Mouse (Mus musculus) WW6 (cell line): ENCODE measurements around the gene Wdr82.

Source experiments
- DNase-seq: peaks from one replicate; pipeline ENCODE4 v3.0.0-alpha.2; 2013; ENCODE audit warnings: low read depth, low spot score

Gene Wdr82

DNA sequence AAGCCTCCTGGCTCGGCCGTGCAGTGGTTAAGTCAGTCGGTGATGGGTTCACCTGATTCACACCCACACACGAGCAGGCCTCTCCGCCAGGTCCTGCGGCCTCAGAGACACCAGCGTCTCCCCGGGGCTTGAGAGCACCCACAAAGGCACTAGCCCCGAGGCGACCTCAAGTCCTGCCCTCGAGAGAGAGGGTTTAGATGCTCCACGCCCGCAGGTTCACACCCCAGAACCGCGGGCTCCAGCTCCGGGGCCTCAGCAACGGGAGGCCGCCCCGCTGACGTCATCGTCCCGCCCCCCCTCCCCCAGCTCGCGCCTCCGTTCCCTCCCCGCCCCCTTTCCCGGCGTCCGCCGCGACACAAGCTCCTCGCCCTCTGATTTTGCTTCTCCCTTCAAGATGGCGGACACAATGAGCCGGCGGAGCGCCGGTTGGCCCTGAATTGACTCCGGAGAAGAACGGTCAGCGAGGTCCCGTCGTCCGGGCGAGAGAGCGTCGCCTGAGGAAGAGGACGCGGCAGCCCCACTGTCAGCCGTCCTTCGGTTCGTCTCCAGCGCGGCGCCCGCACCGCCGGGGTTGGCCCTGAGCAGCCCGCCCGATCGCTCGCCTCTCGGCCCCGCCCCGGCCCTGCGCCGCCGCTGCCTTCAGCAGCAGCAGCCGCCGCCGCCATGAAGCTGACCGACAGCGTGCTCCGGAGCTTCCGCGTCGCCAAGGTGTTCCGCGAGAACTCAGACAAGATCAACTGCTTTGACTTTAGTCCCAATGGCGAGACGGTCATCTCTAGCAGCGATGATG is at the start of gene Wdr82:
Wdr82 (plus strand) TSS at position 373 of the 790 bp plus-strand sequence.
- DNase-seq: peak; percentile 69

- no peak for DNase-seq
Measured at GRCm38 (mm10) chr9:106123599-106123998, 47.1 kb upstream of the Wdr82 start.

DNA sequence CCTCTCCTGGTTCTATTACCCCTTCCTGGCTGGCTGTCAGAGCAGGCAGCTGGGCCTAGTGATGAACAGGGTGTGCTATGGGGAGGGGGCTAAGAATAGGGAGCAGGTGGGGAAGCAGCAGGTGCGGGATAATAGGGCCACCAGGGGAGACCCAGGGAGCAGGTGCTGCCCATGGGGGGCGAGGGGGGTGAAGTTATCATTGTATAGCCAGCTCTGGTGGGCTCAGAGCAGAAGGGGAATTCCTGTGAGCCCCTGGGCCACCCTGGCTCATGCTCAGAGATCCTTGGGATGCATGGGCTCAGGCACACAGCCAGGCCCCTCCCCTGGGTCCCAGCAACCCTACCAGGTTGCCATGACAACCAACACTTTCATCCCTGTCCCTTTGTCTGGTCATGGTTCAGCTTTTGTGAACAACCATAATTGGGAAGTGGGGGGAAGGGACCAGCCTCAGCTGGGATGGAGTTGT is 43.9 kb upstream of the Wdr82 start:
- no peak for DNase-seq

- DNase-seq: no peak
Measured at GRCm38 (mm10) chr9:106129072-106129471, 41.7 kb upstream of the Wdr82 start.

DNA sequence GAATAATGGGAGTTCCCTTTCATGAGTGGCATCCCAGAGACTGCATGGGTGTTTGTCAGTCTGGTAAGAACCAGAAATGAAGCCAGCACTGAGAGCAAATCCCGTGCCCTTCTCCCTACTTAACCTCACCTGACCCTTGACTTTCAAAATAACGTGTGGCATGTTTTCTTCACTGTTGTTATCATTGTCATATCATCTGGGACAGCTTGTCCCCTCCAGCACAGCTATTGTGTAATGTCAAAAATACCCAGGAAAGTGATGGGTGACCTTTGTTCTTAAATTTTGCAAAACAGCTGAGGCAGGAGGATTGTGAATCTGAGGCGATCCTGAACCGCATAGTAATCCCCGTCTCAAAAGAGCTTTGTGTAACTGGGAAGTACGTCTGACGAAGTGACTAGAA is 40.5 kb upstream of the Wdr82 start:
- no peak for DNase-seq

GRCm38 (mm10) chr9:106137671-106138216 is 33.0 kb upstream of the Wdr82 start:
- no peak for DNase-seq

- no peak for DNase-seq
Measured at GRCm38 (mm10) chr9:106139763-106140162, 31.0 kb upstream of the Wdr82 start.

DNA sequence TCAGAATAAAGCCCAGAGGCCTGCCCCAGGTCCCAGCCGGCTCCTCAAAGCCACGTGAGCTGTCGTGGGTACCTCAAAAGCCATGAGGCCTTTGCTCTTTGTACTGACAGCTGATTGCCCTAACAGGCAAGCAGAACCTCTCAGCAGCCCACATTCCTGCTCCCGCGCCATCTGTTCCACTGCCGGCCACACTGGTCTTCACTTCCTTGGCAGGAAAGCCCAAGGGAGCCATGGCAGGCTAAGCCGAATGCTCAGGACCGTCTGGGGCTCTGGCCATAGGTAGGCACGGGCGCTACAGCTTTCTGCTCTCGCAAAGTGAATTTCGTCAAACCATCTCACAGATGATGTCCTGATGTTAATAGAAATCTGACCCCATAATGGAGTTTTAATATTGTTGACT is 28.8 kb upstream of the Wdr82 start:
- DNase-seq: no peak

GRCm38 (mm10) chr9:106144176-106144575 is 26.6 kb upstream of the Wdr82 start:
- DNase-seq: no peak

DNA sequence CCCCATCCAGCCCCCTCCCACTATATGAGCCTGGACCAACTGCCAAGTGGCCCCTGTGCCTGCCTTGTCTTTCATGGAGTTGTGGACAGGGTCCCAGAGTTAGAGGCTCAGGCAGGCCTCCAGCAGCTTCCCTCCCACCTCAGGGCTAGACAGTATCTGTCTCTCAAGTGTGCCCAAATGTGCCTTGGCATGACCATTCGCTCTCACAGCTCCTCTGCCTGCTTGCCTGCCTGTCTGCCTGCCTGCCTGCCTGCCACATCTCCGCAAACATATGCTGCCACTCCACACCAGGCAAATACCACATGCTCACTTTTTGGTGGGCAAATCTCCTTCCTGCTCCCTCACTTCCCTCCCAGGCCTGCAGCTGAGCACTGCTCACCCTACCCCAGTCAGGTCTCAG is 25.1 kb upstream of the Wdr82 start:
- DNase-seq: no peak

DNA sequence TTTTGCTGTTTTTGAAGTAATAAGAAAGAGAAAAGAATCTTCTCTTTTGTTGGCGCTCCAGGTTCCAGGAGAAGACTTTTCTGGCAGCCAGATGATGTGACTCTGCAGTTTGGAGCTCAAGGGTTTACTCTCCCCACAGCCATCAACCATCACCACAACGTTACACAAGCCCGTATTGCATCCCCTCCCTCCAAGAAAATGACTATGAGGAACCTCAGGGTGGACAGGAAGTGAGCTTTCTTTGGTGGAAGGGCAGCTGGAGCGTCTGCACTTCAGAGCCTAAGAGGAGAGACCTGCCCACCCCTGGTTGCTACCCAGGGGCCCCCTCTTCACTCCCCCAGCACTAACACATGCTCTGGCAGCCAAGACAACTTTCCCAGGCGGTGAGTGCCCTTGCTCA is 23.4 kb upstream of the Wdr82 start:
- DNase-seq: no peak

GRCm38 (mm10) chr9:106147851-106148431 is 22.8 kb upstream of the Wdr82 start:
- no peak for DNase-seq

DNA sequence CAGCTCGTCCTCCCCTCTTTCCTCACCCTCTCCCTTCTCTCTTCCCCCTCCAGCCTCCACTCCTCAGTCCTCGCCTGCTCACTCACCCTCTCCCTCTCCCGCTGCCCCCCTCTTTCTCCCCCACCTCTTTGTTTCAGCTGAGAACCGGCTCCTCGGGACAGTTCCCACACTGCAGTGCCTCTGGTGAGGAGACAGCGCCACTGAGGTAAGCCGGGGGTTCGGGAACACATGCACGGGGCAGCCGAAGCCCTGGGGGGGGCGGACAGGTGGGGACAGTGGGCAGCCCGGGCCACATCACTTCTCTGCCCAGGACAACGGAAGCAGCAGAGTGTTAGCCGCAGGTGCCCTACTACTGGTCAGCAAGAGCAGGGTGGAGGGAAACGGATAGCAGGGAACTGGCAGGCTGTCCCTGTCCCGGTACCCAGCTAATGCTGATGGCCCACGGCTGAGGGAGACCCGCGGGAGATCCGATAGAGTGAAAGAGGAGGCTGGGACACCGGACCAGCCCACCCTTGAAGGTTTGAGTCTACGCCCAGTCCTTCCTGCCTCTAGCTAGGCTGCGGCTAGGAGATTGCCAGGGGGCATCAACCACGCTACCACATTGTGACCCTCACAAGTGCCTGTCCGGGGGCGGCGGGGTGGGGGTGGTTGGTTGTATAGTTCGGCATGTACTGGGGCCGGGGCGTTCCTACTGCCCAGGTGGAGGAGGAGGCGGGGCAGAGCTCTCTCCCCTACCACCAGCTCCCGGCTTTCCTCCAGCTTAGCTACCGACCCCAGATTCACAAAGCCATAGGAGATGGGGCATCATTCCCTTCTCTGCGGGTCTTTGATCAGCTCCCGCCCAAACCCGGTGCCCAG is 22.0 kb upstream of the Wdr82 start:
- DNase-seq: no peak

GRCm38 (mm10) chr9:106149399-106149754 is 21.4 kb upstream of the Wdr82 start:
- DNase-seq: no peak

DNA sequence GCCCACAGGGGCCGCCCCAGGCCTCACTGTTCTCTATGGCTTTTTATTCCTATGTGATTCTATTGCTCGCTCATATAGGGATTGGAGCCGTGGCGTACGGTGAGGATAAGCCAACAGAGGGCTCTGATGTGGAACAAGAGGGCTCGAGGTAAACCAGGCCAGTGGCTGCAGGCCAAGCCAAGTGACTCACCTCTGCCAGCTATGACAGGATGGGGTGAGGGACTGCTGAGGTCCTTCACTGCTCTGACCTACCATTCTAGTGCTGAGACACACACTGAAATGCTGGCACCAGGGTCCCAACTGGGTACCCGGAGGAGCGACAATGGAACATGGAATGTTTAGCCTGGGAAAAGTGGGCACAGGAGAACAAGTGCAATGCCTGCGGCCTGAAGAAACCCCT is 16.6 kb upstream of the Wdr82 start:
- DNase-seq: no peak

DNA sequence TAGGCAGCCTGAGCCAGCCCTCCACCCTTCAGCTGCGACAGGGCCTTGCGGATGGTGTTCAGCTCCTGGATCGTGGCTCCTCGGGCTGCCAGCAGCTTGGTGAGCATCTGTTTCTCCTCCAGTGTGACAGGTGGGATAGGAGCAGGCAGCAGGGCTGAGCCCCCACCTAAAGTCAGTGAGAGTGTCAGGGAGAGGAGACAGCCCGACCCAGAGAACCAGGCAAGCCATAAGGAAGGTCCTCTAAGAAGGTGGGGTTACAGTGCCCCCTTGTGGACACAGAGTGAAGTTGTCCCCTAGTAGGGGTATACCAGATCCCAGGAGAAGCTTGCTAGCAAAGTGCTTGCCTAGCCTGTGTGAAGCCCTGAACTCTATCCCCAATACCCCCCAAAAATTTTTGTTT is 14.3 kb upstream of the Wdr82 start:
- no peak for DNase-seq

GRCm38 (mm10) chr9:106156921-106157622 is 13.7 kb upstream of the Wdr82 start:
- no peak for DNase-seq

DNA sequence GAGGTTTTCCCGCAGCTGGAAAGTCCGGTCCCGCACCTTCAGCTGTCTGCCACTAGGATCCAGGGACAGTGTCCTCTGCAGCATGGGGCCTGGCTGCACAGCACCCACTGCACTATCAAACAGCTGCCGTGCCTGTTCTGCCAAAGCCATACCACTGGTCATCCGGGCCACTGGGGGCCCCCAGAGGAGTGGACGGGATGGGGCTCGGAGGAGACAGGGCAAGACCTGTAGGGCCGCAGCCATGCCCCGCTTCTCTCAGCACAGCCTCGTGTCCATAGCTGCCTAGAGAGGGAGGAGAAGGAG is 13.2 kb upstream of the Wdr82 start:
- no peak for DNase-seq

GRCm38 (mm10) chr9:106158037-106158491 is 12.7 kb upstream of the Wdr82 start, which contains the start of gene Glyctk:
Gene Glyctk, minus strand, starts transcription at chr9:106158138.
- no peak for DNase-seq

DNA sequence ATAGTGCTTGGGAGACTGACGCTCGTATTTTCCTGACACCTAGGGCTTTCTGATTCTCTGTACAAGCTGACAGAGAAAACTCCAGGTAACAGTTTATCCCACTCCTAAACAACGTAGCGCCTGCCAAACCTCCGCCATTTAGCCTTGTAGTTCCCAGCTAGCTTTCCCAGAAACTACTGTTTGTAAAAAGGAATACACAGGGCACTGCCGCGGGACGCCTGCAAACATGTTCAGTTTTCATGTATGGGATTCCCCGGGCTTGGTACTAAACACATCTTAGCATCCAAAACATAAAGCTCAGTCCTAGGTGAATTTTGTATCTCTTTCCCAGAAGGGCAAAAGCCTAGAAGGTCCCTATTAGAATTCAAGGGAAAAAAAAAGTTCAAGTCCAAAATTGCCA is 11.5 kb upstream of the Wdr82 start:
- no peak for DNase-seq

DNA sequence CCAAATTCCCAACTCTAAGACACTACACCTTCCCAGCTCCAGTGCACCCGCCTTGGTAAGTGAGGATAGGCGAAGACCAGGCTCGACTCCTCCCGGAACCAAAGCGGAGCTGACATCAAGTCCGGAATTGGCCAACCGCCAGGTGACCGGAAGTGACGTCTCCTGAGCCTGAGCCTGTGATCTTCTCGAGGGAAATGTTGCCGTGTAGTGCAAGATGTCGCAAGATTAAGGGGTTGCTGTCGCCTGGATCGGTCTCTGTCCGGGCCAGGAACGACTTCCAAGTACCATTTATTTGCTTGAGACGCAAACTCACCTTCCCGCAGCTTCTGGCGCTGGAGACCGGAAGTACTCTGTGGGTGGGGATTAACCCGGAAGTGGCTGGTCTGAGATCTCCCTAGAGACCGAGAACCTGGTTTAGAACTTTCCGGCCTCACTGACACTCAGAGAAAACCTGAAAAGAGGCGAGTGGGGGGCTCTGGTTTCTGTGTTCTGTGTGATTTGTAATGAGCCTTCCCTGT is 10.9 kb upstream of the Wdr82 start:
- peak; percentile 74 for DNase-seq
